Mouse (Mus musculus): ENCODE results near the gene 4930556J24Rik. TPM values are rescaled to one million over a fixed set of nuclear protein-coding genes. Genes with fewer than 3 reads are reported as not detected.

4930556J24Rik gene
- total and polyA plus RNA-seq, 3 experiments = 0.31 to 0.47 TPM; not detected in 1

DNA sequence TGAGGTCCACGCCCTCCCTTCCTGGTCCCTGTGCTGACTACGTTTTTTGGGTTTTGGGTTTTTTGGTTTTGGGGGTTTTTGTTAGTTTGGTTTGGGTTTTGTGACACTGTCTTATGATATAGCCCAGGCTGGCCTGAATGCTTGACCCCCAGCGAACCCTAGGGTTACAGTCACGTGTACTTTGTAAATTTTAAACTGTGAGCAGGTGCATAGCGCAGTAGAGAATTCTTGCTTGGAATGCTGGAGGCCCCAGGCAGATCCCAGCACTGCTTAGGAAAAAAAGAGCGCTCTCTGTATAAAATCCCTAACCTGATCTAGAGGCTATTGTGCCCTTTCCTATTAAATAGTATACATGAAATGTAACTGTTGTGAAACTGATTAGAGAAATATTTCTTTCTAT, 16.6 kb upstream of the 4930556J24Rik start:
- Histone ChIP-seq H3K9me3 (replicated peaks; ENCODE audit: insufficient read depth, low read length) (no peaks in the 10 kb centered on the region), H3K9ac (ENCODE audit: control insufficient read depth, low read depth, low read length, poor library complexity, severe bottlenecking) (no peak overlapping the region), H3K27ac (ENCODE audit: control insufficient read depth, low read depth, low read length) (no peak overlapping the region), H3K36me3 (ENCODE audit: control insufficient read depth in 1 of 2, insufficient read depth in 2 of 2, low read length in 2 of 2) (no peaks in the 10 kb centered on the region), H3K27me3 (ENCODE audit: control insufficient read depth in 1 of 2, insufficient read depth in 2 of 2, low read length in 2 of 2) (peaks cover 0 to 3% of the 10 kb centered on the region in 2 experiments; a peak in 2 of 4 replicates), H3K4me3 (ENCODE audit: control insufficient read depth in 1 of 2, insufficient read depth in 1 of 2, low read depth in 2 of 2, low read length in 2 of 2) (no peak overlapping the region), H3K4me1 (ENCODE audit: control insufficient read depth in 1 of 2, insufficient read depth in 2 of 2, low read length in 2 of 2) (no peaks in the 10 kb centered on the region), H3K79me2 (ENCODE audit: control insufficient read depth, insufficient read depth, low read length, poor library complexity) (no peaks in the 10 kb centered on the region)
- no peak for DNase-seq (ENCODE audit: low read depth, low spot score)
- TF ChIP-seq TCF12 (IDR thresholded peaks at IDR 0.05; ENCODE audit: low read depth, low read length) (no peak), BHLHE40 (IDR thresholded peaks at IDR 0.05; ENCODE audit: borderline replicate concordance, low read depth, low read length) (no peak), ZKSCAN1 (IDR thresholded peaks at IDR 0.05; ENCODE audit: low read depth, low read length) (no peak), GATA1 (IDR thresholded peaks at IDR 0.05; ENCODE audit: low read depth, low read length) (no peak), HCFC1 (IDR thresholded peaks at IDR 0.05; ENCODE audit: low read depth, low read length) (no peak), CHD1 (IDR thresholded peaks at IDR 0.05; ENCODE audit: low read depth, low read length) (no peak), CHD2 (IDR thresholded peaks at IDR 0.05; ENCODE audit: low read length) (no peak), ZNF384 (IDR thresholded peaks at IDR 0.05; ENCODE audit: low read depth, low read length) (no peak), RAD21 (IDR thresholded peaks at IDR 0.05; ENCODE audit: low read depth, low read length) (no peak), E2F4 (IDR thresholded peaks at IDR 0.05; ENCODE audit: borderline replicate concordance, low read depth, low read length) (no peak), MYC (IDR thresholded peaks at IDR 0.05; ENCODE audit: low read depth, low read length) (no peak), MEF2A (IDR thresholded peaks at IDR 0.05; ENCODE audit: extremely low read depth, insufficient replicate concordance, low read depth, low read length, poor library complexity, severe bottlenecking) (no peak), GABPA (IDR thresholded peaks at IDR 0.05; ENCODE audit: low read depth, low read length) (no peak), KAT2A (conservative IDR thresholded peaks at IDR 0.05; ENCODE audit: low read depth, low read length) (no peak), NELFE (IDR thresholded peaks at IDR 0.05; ENCODE audit: low read depth, low read length) (no peak), MAZ (IDR thresholded peaks at IDR 0.05; ENCODE audit: low read depth, low read length) (no peak), JUND (IDR thresholded peaks at IDR 0.05; ENCODE audit: low read depth, low read length) (no peak)

- DNase-seq (ENCODE audit: low read depth, low spot score) = no peak
- no peak overlapping the region for H3K4me3 ChIP-seq (ENCODE audit: control insufficient read depth in 1 of 2, insufficient read depth in 1 of 2, low read depth in 2 of 2, low read length in 2 of 2)
- H3K9ac ChIP-seq (ENCODE audit: control insufficient read depth, low read depth, low read length, poor library complexity, severe bottlenecking) = no peak overlapping the region
- H3K27me3 ChIP-seq (ENCODE audit: control insufficient read depth in 1 of 2, insufficient read depth in 2 of 2, low read length in 2 of 2) = no peaks in the 10 kb centered on the region; a peak in 2 of 4 replicates
- H3K9me3 ChIP-seq (replicated peaks; ENCODE audit: insufficient read depth, low read length) = no peaks in the 10 kb centered on the region
- TF ChIP-seq USF1 (IDR thresholded peaks at IDR 0.05; ENCODE audit: low read depth, low read length) (no peak), RAD21 (IDR thresholded peaks at IDR 0.05; ENCODE audit: low read depth, low read length) (no peak), UBTF (IDR thresholded peaks at IDR 0.05; ENCODE audit: borderline replicate concordance, insufficient read depth, low read depth, low read length) (no peak), EP300 (IDR thresholded peaks at IDR 0.05; ENCODE audit: low read depth in 1 of 2, low read length in 2 of 2) (no peak)
- H3K27ac ChIP-seq (ENCODE audit: control insufficient read depth, low read depth, low read length) = no peak overlapping the region
- H3K79me2 ChIP-seq (ENCODE audit: control insufficient read depth, insufficient read depth, low read length, poor library complexity) = no peaks in the 10 kb centered on the region
- no peaks in the 10 kb centered on the region for H3K4me1 ChIP-seq (ENCODE audit: control insufficient read depth in 1 of 2, insufficient read depth in 2 of 2, low read length in 2 of 2)
- no peaks in the 10 kb centered on the region for H3K36me3 ChIP-seq (ENCODE audit: control insufficient read depth in 1 of 2, insufficient read depth in 2 of 2, low read length in 2 of 2)
Observed at GRCm38 (mm10) chr11:3989748-3990147, 13.2 kb upstream of the 4930556J24Rik start.

Measured in MEL (cell line).